Mouse (Mus musculus) testis, postnatal 14 days (tissue): ENCODE data around the gene Gabra5.

Source experiments
- DNase-seq: peaks from one replicate; pipeline ENCODE4 v3.0.0; 2021; ENCODE audit warnings: low spot score

Gabra5 gene

DNA sequence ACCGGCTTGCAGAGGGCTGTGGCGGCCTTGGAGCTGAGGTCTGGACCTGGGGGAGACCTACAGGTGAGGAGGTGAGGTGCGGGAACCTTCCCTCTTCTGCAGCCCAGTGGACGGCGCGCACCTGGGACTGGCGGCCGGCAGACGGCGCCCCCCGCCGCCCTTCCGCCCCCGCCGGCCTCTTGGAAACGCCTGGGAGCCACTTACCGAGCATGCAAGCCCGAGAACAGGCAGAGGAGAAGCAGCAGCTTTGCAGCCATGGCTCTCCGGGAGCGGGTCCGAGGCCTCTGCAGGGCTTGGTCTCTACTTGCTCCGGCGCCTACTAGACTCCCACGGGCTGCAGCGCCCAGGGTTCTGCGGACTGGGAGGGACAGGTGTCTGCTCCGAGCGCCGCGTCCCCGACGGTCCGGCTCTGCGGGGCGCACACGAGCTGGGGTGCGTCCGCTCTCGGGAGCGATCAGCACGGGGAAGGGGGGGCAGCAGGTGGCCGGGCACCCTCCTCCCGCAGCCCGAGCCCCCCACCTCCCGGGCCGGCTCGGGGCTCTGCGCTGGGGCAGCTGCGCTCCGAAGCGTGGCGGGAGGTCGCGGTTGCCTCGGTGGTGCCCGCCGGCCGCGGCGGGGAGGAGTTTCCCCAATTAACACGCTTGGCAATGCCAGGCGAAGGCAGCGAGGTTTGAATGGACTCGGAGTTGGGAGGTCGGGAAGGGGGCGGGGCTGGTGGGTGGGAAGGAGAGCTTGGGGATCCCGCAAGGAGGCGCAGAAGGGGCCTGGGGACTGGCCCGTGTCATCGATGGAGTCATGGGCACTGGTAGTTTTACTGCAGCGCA, 123.1 kb downstream of the Gabra5 start, which contains the start of gene Gabrg3:
TSS of gene Gabrg3 (minus strand) at position 672 of the 824 bp plus-strand sequence.
- peak; percentile 14 for DNase-seq

DNA sequence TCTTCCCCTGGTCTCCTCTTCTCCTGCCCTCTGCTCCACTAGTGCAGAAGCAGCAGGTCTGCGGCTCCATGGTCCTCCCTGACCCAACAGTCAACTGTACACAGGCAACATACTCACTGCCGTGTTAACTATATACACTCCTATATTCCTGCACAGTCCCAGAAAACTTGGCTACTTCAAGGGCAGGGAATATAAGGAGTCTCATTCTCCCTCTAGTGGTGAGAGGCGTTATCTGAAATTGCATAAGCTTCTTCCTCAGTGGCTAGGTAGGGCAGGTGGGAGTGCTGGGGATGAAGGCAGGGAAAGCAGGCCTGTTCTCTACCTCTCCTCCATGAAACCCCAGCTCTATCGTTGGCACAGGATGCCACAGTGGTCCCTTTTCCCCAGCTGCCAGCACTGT, 125.7 kb downstream of the Gabra5 start:
- no peak for DNase-seq

DNA sequence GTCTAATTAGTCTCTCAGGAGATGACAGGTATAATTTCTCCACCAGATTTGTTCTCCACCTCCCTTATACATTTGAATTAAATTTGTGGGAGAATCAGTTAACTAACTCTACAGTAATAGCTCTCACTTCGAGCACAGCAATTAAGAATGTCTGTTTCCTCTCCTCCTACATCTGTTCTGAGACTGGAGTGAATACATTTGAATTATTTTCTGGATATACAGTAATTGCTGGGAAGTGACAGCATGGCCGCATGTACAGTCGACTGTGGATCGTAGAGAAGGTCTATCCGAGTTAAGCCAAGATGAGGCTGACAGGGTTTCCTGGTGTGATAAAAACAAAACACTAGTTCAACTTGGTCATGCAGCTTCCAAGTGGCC, 143.9 kb downstream of the Gabra5 start:
- no peak for DNase-seq

DNA sequence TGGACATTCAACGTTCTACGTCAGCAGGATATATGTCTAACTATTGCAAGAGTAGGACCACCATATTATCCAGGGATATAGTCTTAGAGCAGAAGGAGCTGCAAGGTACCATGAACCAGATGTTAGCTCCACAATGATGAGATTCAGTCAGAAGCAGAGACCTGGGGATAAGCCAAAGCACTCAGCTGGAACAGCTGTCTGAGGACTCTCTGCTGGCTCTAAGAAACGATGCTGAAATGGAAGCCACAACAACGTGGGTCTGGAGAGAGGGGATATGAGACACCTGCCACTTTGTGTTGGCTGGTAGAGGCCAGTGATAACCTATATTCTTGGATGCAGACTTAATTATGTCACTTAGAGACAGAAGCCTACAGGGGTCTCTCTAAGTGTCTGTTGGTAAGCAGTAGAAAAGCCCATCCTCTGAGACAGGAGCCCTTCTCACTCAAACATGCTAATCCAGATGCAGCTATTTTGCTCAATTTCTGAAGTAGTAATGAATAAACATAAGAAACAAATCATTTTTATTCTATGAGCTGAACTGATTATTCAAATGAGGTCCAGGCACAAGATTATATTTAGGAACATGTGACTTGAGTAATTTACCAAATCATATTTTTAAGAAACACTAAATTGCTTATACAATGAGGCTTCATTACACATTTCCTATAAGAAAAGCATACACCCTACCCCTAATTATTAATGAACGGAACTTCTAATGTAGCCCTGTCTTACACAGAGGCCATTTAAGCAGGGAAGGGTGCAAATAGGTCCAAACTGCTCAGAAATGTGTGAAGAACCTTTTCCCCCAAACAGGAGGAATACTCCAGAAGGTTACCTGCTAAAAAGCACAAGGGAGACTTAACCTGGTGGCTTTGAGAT, 144.5 kb downstream of the Gabra5 start:
- no peak for DNase-seq

DNA sequence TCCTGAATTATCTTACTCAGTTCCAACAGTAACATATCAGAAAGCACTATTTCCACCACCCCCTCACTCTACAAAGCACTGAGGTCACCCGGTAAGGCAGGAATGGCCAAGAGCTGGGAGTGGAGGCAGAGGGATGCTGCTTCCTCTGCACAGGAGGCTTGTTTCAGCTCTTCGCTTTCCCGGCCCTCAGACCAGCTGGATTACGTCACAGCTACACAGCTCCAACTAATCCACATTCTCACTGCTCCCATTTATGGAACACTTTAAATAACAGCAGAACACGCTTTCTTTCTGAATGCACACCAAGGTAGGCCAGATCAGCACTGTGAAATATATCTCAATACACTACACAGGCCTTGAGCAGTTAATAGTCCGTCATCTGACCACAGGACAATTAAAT, 146.0 kb downstream of the Gabra5 start:
- DNase-seq, result no peak

DNA sequence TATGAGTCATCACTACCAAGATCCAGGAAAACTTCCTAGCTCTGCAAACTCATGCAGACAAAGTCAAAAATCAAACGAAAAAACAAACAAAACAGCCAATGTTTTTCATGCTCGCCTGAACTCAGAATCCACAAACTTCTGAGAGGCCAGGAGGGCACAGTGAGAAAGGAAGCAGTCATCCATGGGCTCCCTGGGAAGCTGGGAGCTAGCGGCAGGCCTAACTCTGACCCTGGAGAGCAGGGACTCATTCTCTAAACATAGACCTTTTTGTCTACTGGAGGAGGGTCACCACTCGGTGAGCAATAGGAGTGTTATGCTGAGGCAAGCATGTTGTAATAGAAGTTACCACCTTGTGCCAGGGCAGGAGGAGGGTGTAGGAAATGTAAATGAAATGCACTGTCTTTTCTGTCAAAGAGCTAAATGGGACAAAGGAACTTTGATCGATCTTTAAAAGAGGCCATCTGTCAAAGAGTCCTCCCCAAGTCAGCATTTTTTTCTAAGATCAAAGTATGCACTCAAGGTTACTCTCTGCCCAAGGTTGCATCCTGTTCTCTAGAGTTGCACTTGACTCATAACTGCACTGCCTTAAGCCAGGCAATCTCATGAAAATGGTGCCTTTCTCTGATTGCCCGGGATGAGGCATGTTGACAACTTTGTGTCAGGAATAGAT, 151.9 kb downstream of the Gabra5 start:
- DNase-seq, result no peak
